Mouse (Mus musculus): ENCODE measurements around the gene Olfr960. TPM values are rescaled to one million over a fixed set of nuclear protein-coding genes. Genes with fewer than 3 reads are reported as not detected.

Gene Olfr960
- total RNA-seq, 2 experiments from 2014 or later = not detected

Other genes with a start within 250 kb of the Olfr960 start
- not detected for gene Olfr951, start 234.0 kb upstream of the Olfr960 start, total RNA-seq (2021)
- not detected for gene Olfr952, start 194.2 kb upstream of the Olfr960 start, total RNA-seq (2021)
- not detected for gene Olfr954, start 164.7 kb upstream of the Olfr960 start, total RNA-seq (2021)
- not detected for gene Olfr955, start 149.4 kb upstream of the Olfr960 start, total RNA-seq (2021)
- not detected for gene Olfr44, start 127.4 kb upstream of the Olfr960 start, total RNA-seq (2021)
- not detected for gene Olfr957, start 105.6 kb upstream of the Olfr960 start, total RNA-seq (2021)
- gene Olfr958, start 67.3 kb upstream of the Olfr960 start, total RNA-seq (2021) = not detected
- not detected for gene Olfr959, start 45.8 kb upstream of the Olfr960 start, total RNA-seq (2021)
- 1 to 10 TPM in 1 of 2 experiments, under 1 TPM in 1; 0.73 to 1.4 TPM for gene AW551984, start 17.0 kb upstream of the Olfr960 start, total RNA-seq (2021)
- gene Olfr148, start 10.7 kb upstream of the Olfr960 start, total RNA-seq (2021) = not detected
- gene Olfr961, start 23.7 kb downstream of the Olfr960 start, total RNA-seq (2021) = not detected
- gene Olfr963, start 45.8 kb downstream of the Olfr960 start, total RNA-seq (2021) = not detected
- gene Olfr149, start 85.7 kb downstream of the Olfr960 start, total RNA-seq (2021) = not detected
- gene Olfr965, start 90.0 kb downstream of the Olfr960 start, total RNA-seq (2021) = not detected
- not detected for gene Olfr150, start 109.6 kb downstream of the Olfr960 start, total RNA-seq (2021)
- gene Olfr967, start 124.9 kb downstream of the Olfr960 start, total RNA-seq (2021) = not detected
- gene Olfr968, start 161.9 kb downstream of the Olfr960 start, total RNA-seq (2021) = not detected
- gene Olfr969, start 169.6 kb downstream of the Olfr960 start, total RNA-seq (2021) = not detected
- not detected for gene Olfr970, start 187.5 kb downstream of the Olfr960 start, total RNA-seq (2021)
- gene Olfr971, start 215.5 kb downstream of the Olfr960 start, total RNA-seq (2021) = not detected
- gene Olfr972, start 245.0 kb downstream of the Olfr960 start, total RNA-seq (2021) = not detected

Data from heart, postnatal 14 days (tissue).